Mouse (Mus musculus) spleen, adult 2 months (tissue): ENCODE results near the gene C130074G19Rik. TPM values are rescaled to one million over a fixed set of nuclear protein-coding genes. Genes with fewer than 3 reads are reported as not detected.

Experiments
- DNase-seq, 2 experiments: peaks; one replicate each; pipeline versions ENCODE4 v3.0.0 to v3.0.0-alpha.2; 2012 to 2021; ENCODE audit warnings: low spot score in 2 of 2, low read depth in 1 of 2
- H3K27ac ChIP-seq: fragments of 200-500 bp; 2 replicates; pipeline ENCODE4 v1.5.1; 2012; ENCODE audit warnings: low read length, inconsistent platforms; ENCODE audit not compliant: insufficient read depth
- H3K27me3 ChIP-seq: fragments of 200-500 bp; 2 replicates; pipeline ENCODE4 v1.6.1; 2012; ENCODE audit warnings: mild to moderate bottlenecking, moderate library complexity, low read length, inconsistent platforms; ENCODE audit not compliant: control insufficient read depth, insufficient read depth
- H3K36me3 ChIP-seq: fragments of 200-500 bp; 2 replicates; pipeline ENCODE4 v1.6.1; 2012; ENCODE audit warnings: mild to moderate bottlenecking, low read length, inconsistent platforms; ENCODE audit not compliant: control insufficient read depth, insufficient read depth
- H3K4me1 ChIP-seq: fragments of 200-500 bp; 2 replicates; pipeline ENCODE4 v1.6.1; 2011; ENCODE audit warnings: inconsistent platforms; ENCODE audit not compliant: control insufficient read depth, insufficient read depth, insufficient read length
- H3K4me3 ChIP-seq: fragments of 200-500 bp; 2 replicates; pipeline ENCODE4 v1.5.1; 2011; ENCODE audit warnings: mild to moderate bottlenecking, inconsistent platforms; ENCODE audit not compliant: insufficient read depth, insufficient read length; ENCODE audit errors: extremely low read depth
- CTCF ChIP-seq: fragments of 200-500 bp; IDR thresholded peaks from 2 replicates; pipeline ENCODE4 v1.5.1; 2011; ENCODE audit warnings: mild to moderate bottlenecking, inconsistent platforms; ENCODE audit not compliant: insufficient read depth, insufficient read length, insufficient replicate concordance; ENCODE audit errors: extremely low read depth
- POLR2A ChIP-seq: fragments of 200-500 bp; IDR thresholded peaks from 2 replicates; pipeline ENCODE4 v1.6.1; 2011; ENCODE audit warnings: low read depth, low read length, inconsistent platforms
- WGBS: fragments of 180-500 bp; shearing (Covaris S2); methylation state at CpG from one replicate; pipeline ENCODE4 v1.1.7; 2018; 5-methylcytosine and 5-hydroxymethylcytosine counted together
- polyA plus RNA-seq: library from polyadenylated mRNA; depleted of rRNA; stranded (reverse); fragments of >200 nt; gene quantifications from 2 replicates; pipeline ENCODE4 v1.2.3, GENCODE M21; 2012

C130074G19Rik gene
- polyA plus RNA-seq, 1 experiment, result 2.1 TPM

DNA sequence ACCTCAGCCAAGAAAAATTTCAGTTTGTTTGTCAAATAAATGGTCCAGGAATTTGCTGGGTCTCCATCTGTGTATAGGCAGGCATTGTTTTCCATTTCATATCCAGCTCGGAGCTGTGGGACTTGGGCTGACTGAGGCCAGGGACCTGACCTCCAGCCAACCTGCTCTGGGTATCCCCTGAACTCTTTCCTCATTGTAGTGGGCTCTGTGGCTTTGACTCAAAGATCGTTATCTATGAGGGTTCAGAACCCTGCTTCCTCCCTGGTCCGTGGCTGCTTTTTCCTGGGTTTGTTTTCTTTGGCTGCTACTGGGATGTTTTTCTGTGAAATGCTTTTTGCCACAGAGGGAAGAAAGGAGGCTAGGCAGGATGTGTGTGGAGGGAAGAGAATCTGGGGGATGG lies 29.1 kb downstream of the C130074G19Rik start:
- whole genome bisulfite sequencing, result 24% methylated on average over 3 of the region's 3 CpGs
- Histone ChIP-seq H3K4me3 (no peak overlapping the region), H3K4me1 (no peaks in the 10 kb centered on the region; the same call in 1 of the 2 replicates), H3K27me3 (no peaks in the 10 kb centered on the region), H3K36me3 (no peaks in the 10 kb centered on the region), H3K27ac (no peak overlapping the region)
- DNase-seq, result no peak
- TF ChIP-seq POLR2A, result no peak
- no peak for TF ChIP-seq CTCF

DNA sequence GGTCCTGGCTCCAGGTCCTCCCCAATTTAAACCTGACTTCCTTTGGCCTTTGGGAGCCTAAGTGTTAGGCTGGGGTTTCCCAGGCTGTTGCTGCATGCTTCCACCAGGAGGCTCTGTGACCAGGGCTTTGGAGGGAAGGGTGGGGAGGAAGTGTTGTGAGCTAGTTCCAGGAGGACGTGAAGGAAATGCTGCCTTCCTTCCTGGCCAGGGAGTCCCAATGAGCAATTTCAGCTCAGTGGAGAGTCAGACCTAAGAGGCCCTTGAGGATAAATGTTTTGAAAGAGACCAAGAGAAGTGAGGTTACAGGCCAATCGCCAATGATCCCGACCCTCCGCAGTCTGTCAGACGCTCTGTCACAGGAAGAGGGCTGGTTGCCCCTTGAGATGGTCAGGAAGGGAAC lies 29.7 kb downstream of the C130074G19Rik start:
- peak in 1 of 2 experiments; percentile 64 for DNase-seq
- WGBS, result 10% methylated on average over 5 of the region's 5 CpGs
- no peaks in the 10 kb centered on the region for H3K27me3 ChIP-seq
- H3K4me1 ChIP-seq, result no peaks in the 10 kb centered on the region; the same call in 1 of the 2 replicates
- H3K27ac ChIP-seq, result no peak overlapping the region; the same call in 1 of the 2 replicates
- no peaks in the 10 kb centered on the region for H3K36me3 ChIP-seq
- no peak overlapping the region for H3K4me3 ChIP-seq
- peak; percentile 32; the same call in 1 of the 2 replicates for TF ChIP-seq CTCF
- no peak for TF ChIP-seq POLR2A

GRCm38 (mm10) chr1:184851741-184852618 lies 31.0 kb downstream of the C130074G19Rik start:
- TF ChIP-seq POLR2A (no peak), CTCF (peak; percentile 32; the same call in 1 of the 2 replicates)

GRCm38 (mm10) chr1:184851166-184851565 lies 31.9 kb downstream of the C130074G19Rik start:
- 79% methylated on average over 7 of the region's 7 CpGs for WGBS
- no peaks in the 10 kb centered on the region for H3K36me3 ChIP-seq
- TF ChIP-seq CTCF, result no peak
- no peak for TF ChIP-seq POLR2A
- H3K4me1 ChIP-seq, result peaks cover 4% of the 10 kb centered on the region; the same call in 1 of the 2 replicates
- H3K4me3 ChIP-seq, result no peak overlapping the region
- no peaks in the 10 kb centered on the region for H3K27me3 ChIP-seq
- DNase-seq, result no peak
- H3K27ac ChIP-seq, result no peak overlapping the region

More at GRCm38 (mm10) chr1:184851741-184852618, 31.0 kb downstream of the C130074G19Rik start:
- no peaks in the 10 kb centered on the region; the same call in 1 of the 2 replicates for H3K4me1 ChIP-seq
- DNase-seq, result peak; percentile 41 to 51
- H3K27me3 ChIP-seq, result no peaks in the 10 kb centered on the region
- H3K27ac ChIP-seq, result peak overlapping the region; percentile 39; the same call in 1 of the 2 replicates
- H3K36me3 ChIP-seq, result no peaks in the 10 kb centered on the region
- peak overlapping the region; percentile 28; the same call in 1 of the 2 replicates for H3K4me3 ChIP-seq
- WGBS, result 11% methylated on average over 31 of the region's 31 CpGs

- WGBS, result 68% methylated on average over 3 of the region's 3 CpGs
Measured at GRCm38 (mm10) chr1:184846973-184847372, 36.0 kb downstream of the C130074G19Rik start.

DNA sequence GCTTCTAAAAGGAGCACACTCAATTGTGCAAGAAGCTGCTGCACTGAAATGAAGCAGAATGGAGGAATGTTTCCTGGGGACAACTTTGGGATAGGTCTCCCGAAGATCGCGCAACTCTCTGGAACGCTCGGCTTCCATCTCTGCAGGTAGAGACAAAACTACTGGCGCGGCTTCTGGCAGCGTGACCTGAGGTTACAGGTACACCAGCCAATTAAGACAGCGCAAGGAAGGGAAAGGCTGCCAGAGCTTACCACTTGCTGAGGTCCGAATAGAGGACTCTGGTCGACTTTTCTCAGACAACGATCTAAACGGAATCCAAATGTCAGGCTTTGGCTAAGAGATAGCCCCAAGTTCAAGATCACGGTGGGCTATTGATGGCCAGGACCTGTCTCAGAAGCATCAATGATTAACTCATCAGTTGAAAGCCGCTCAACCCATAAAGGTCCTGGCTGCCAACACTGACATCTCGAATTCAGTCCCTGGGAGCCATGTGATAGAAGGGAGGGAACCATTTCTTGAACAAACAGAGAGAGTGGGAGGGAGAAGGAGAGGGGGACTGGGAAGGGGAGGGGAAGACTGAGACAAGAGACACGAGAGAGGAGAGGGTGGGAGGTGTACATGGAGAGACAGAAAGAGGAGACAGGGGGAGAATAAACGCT lies 36.8 kb downstream of the C130074G19Rik start, which contains the start of gene Marc2:
Gene Marc2 (minus strand): TSS at position 360 of the 659 bp plus-strand sequence.
- peak within 1 kb of the TSS; percentile 78 for H3K4me3 ChIP-seq
- no peaks in the 10 kb centered on the region for H3K27me3 ChIP-seq
- peak within 1 kb of the TSS; percentile 82 for H3K27ac ChIP-seq
- no peak for DNase-seq
- WGBS, result 5% methylated on average over 18 of the region's 18 CpGs
- H3K36me3 ChIP-seq, result no peaks in the 10 kb centered on the region
- TF ChIP-seq CTCF, result no peak
- no peak for TF ChIP-seq POLR2A
- peaks cover 20% of the 10 kb centered on the region for H3K4me1 ChIP-seq

More at GRCm38 (mm10) chr1:184846973-184847372, 36.0 kb downstream of the C130074G19Rik start:
- no peak for TF ChIP-seq CTCF
- TF ChIP-seq POLR2A, result no peak
- Histone ChIP-seq H3K27me3 (no peaks in the 10 kb centered on the region), H3K27ac (no peak overlapping the region), H3K4me1 (peaks cover 17% of the 10 kb centered on the region), H3K4me3 (no peak overlapping the region), H3K36me3 (no peaks in the 10 kb centered on the region)
- no peak for DNase-seq
